Mouse (Mus musculus): ENCODE measurements around the gene Haspin. TPM values are rescaled to one million over a fixed set of nuclear protein-coding genes. Genes with fewer than 3 reads are reported as not detected.
A peak's percentile ranks its signal among the peaks of the same experiment; 100 is the strongest.

Haspin gene
- polyA plus RNA-seq, 1 experiment from 2014 or later: 12.5 TPM

- 27% methylated on average over 5 of the region's 5 CpGs for WGBS
- H3K4me3 ChIP-seq (replicated peaks; ENCODE audit: low read length): no peak overlapping the region
- peaks cover 30% of the 10 kb centered on the region for H3K4me1 ChIP-seq (ENCODE audit: control insufficient read depth, insufficient read depth, low read length)
- peak overlapping the region; percentile 56 for H3K27ac ChIP-seq (ENCODE audit: low read length)
- peaks cover 8% of the 10 kb centered on the region; the same call in 1 of the 2 replicates for H3K36me3 ChIP-seq (ENCODE audit: control insufficient read depth, insufficient read depth, low read length)
- H3K4me2 ChIP-seq (ENCODE audit: low read depth, low read length): no peak overlapping the region
- no peaks in the 10 kb centered on the region for H3K27me3 ChIP-seq (ENCODE audit: control insufficient read depth, insufficient read depth, low read length)
- H3K9me3 ChIP-seq (replicated peaks; ENCODE audit: control insufficient read depth, low read length): no peaks in the 10 kb centered on the region
- H3K9ac ChIP-seq (ENCODE audit: low read length): peak overlapping the region; percentile 46
- no peak for ATAC-seq (ENCODE audit: insufficient read depth, low FRiP score)
Observed at GRCm38 (mm10) chr11:73172186-73172585, 34.1 kb upstream of the Haspin start.

GRCm38 (mm10) chr11:73169231-73169630 is 31.1 kb upstream of the Haspin start:
- no peaks in the 10 kb centered on the region for H3K9me3 ChIP-seq (replicated peaks; ENCODE audit: control insufficient read depth, low read length)
- H3K9ac ChIP-seq (ENCODE audit: low read length): no peak overlapping the region
- H3K4me1 ChIP-seq (ENCODE audit: control insufficient read depth, insufficient read depth, low read length): peaks cover 19% of the 10 kb centered on the region
- H3K27me3 ChIP-seq (ENCODE audit: control insufficient read depth, insufficient read depth, low read length): no peaks in the 10 kb centered on the region
- WGBS: 41% methylated on average over 4 of the region's 4 CpGs
- H3K27ac ChIP-seq (ENCODE audit: low read length): no peak overlapping the region
- ATAC-seq (ENCODE audit: insufficient read depth, low FRiP score): 0 out of 2 replicates have a peak, but pooled peaks have one; percentile 15
- H3K36me3 ChIP-seq (ENCODE audit: control insufficient read depth, insufficient read depth, low read length): peaks cover 5% of the 10 kb centered on the region; the same call in 1 of the 2 replicates
- no peak overlapping the region for H3K4me2 ChIP-seq (ENCODE audit: low read depth, low read length)
- H3K4me3 ChIP-seq (replicated peaks; ENCODE audit: low read length): no peak overlapping the region

GRCm38 (mm10) chr11:73168576-73168975 is 30.5 kb upstream of the Haspin start:
- H3K9ac ChIP-seq (ENCODE audit: low read length): no peak overlapping the region

GRCm38 (mm10) chr11:73168071-73168470 is 30.0 kb upstream of the Haspin start:
- ATAC-seq (ENCODE audit: insufficient read depth, low FRiP score): no peak
- peaks cover 19% of the 10 kb centered on the region for H3K4me1 ChIP-seq (ENCODE audit: control insufficient read depth, insufficient read depth, low read length)
- no peaks in the 10 kb centered on the region for H3K36me3 ChIP-seq (ENCODE audit: control insufficient read depth, insufficient read depth, low read length)
- H3K4me2 ChIP-seq (ENCODE audit: low read depth, low read length): no peak overlapping the region
- no peak overlapping the region for H3K4me3 ChIP-seq (replicated peaks; ENCODE audit: low read length)
- H3K27me3 ChIP-seq (ENCODE audit: control insufficient read depth, insufficient read depth, low read length): no peaks in the 10 kb centered on the region
- WGBS: 80% methylated on average over 8 of the region's 8 CpGs
- no peak overlapping the region for H3K27ac ChIP-seq (ENCODE audit: low read length)
- no peaks in the 10 kb centered on the region for H3K9me3 ChIP-seq (replicated peaks; ENCODE audit: control insufficient read depth, low read length)
- no peak overlapping the region for H3K9ac ChIP-seq (ENCODE audit: low read length)

More at GRCm38 (mm10) chr11:73168576-73168975, 30.5 kb upstream of the Haspin start:
- Histone ChIP-seq H3K36me3 (ENCODE audit: control insufficient read depth, insufficient read depth, low read length) (no peaks in the 10 kb centered on the region), H3K27ac (ENCODE audit: low read length) (no peak overlapping the region), H3K4me3 (replicated peaks; ENCODE audit: low read length) (no peak overlapping the region), H3K4me2 (ENCODE audit: low read depth, low read length) (no peak overlapping the region), H3K4me1 (ENCODE audit: control insufficient read depth, insufficient read depth, low read length) (peaks cover 19% of the 10 kb centered on the region), H3K27me3 (ENCODE audit: control insufficient read depth, insufficient read depth, low read length) (no peaks in the 10 kb centered on the region), H3K9me3 (replicated peaks; ENCODE audit: control insufficient read depth, low read length) (no peaks in the 10 kb centered on the region)
- WGBS: 76% methylated on average over 6 of the region's 6 CpGs
- ATAC-seq (ENCODE audit: insufficient read depth, low FRiP score): no peak

GRCm38 (mm10) chr11:73162284-73162683 is 24.2 kb upstream of the Haspin start:
- 44% methylated on average over 5 of the region's 5 CpGs for WGBS
- no peak overlapping the region for H3K27ac ChIP-seq (ENCODE audit: low read length)
- peaks cover 3% of the 10 kb centered on the region; the same call in 1 of the 2 replicates for H3K4me1 ChIP-seq (ENCODE audit: control insufficient read depth, insufficient read depth, low read length)
- peaks cover 11% of the 10 kb centered on the region for H3K27me3 ChIP-seq (ENCODE audit: control insufficient read depth, insufficient read depth, low read length)
- H3K4me3 ChIP-seq (replicated peaks; ENCODE audit: low read length): no peak overlapping the region
- H3K9me3 ChIP-seq (replicated peaks; ENCODE audit: control insufficient read depth, low read length): no peaks in the 10 kb centered on the region
- H3K4me2 ChIP-seq (ENCODE audit: low read depth, low read length): no peak overlapping the region
- no peak overlapping the region for H3K9ac ChIP-seq (ENCODE audit: low read length)
- no peaks in the 10 kb centered on the region for H3K36me3 ChIP-seq (ENCODE audit: control insufficient read depth, insufficient read depth, low read length)
- no peak for ATAC-seq (ENCODE audit: insufficient read depth, low FRiP score)

- Histone ChIP-seq H3K4me1 (ENCODE audit: control insufficient read depth, insufficient read depth, low read length) (peaks cover 3% of the 10 kb centered on the region; the same call in 1 of the 2 replicates), H3K4me3 (replicated peaks; ENCODE audit: low read length) (no peak overlapping the region), H3K4me2 (ENCODE audit: low read depth, low read length) (no peak overlapping the region), H3K9ac (ENCODE audit: low read length) (no peak overlapping the region), H3K9me3 (replicated peaks; ENCODE audit: control insufficient read depth, low read length) (no peaks in the 10 kb centered on the region), H3K27ac (ENCODE audit: low read length) (no peak overlapping the region), H3K36me3 (ENCODE audit: control insufficient read depth, insufficient read depth, low read length) (no peaks in the 10 kb centered on the region), H3K27me3 (ENCODE audit: control insufficient read depth, insufficient read depth, low read length) (peaks cover 11% of the 10 kb centered on the region)
- no peak for ATAC-seq (ENCODE audit: insufficient read depth, low FRiP score)
- 80% methylated on average over 4 of the region's 4 CpGs for WGBS
Observed at GRCm38 (mm10) chr11:73161616-73162015, 23.5 kb upstream of the Haspin start.

- Histone ChIP-seq H3K27ac (ENCODE audit: low read length) (no peak overlapping the region), H3K9ac (ENCODE audit: low read length) (peak overlapping the region; percentile 69; the same call in 1 of the 2 replicates), H3K4me3 (replicated peaks; ENCODE audit: low read length) (peak overlapping the region; percentile 49), H3K9me3 (replicated peaks; ENCODE audit: control insufficient read depth, low read length) (no peaks in the 10 kb centered on the region), H3K27me3 (ENCODE audit: control insufficient read depth, insufficient read depth, low read length) (peaks cover 11% of the 10 kb centered on the region), H3K36me3 (ENCODE audit: control insufficient read depth, insufficient read depth, low read length) (no peaks in the 10 kb centered on the region), H3K4me1 (ENCODE audit: control insufficient read depth, insufficient read depth, low read length) (peaks cover 3% of the 10 kb centered on the region; the same call in 1 of the 2 replicates), H3K4me2 (ENCODE audit: low read depth, low read length) (peak overlapping the region; percentile 83)
- ATAC-seq (ENCODE audit: insufficient read depth, low FRiP score): no peak
- WGBS: 20% methylated on average over 6 of the region's 6 CpGs
Observed at GRCm38 (mm10) chr11:73160811-73161200, 22.7 kb upstream of the Haspin start.

- Histone ChIP-seq H3K4me2 (ENCODE audit: low read depth, low read length) (peak within 1 kb of the TSS; percentile 83), H3K4me3 (replicated peaks; ENCODE audit: low read length) (peak within 1 kb of the TSS; percentile 49), H3K27me3 (ENCODE audit: control insufficient read depth, insufficient read depth, low read length) (peaks cover 11% of the 10 kb centered on the region), H3K9me3 (replicated peaks; ENCODE audit: control insufficient read depth, low read length) (no peaks in the 10 kb centered on the region), H3K27ac (ENCODE audit: low read length) (no peak within 1 kb of the TSS), H3K4me1 (ENCODE audit: control insufficient read depth, insufficient read depth, low read length) (peaks cover 3% of the 10 kb centered on the region; the same call in 1 of the 2 replicates), H3K36me3 (ENCODE audit: control insufficient read depth, insufficient read depth, low read length) (no peaks in the 10 kb centered on the region), H3K9ac (ENCODE audit: low read length) (peak within 1 kb of the TSS; percentile 69)
- peak; percentile 71 for ATAC-seq (ENCODE audit: insufficient read depth, low FRiP score)
- 2% methylated on average over 43 of the region's 49 CpGs for WGBS
Observed at GRCm38 (mm10) chr11:73159957-73160810, 22.1 kb upstream of the Haspin start, which contains the start of gene P2rx5. P2rx5 (plus strand) TSS chr11:73160421.

GRCm38 (mm10) chr11:73155071-73155470 is 17.0 kb upstream of the Haspin start:
- ATAC-seq (ENCODE audit: insufficient read depth, low FRiP score): no peak
- no peak overlapping the region for H3K27ac ChIP-seq (ENCODE audit: low read length)
- peaks cover 11% of the 10 kb centered on the region for H3K27me3 ChIP-seq (ENCODE audit: control insufficient read depth, insufficient read depth, low read length)
- no peak overlapping the region for H3K9ac ChIP-seq (ENCODE audit: low read length)
- 74% methylated on average over 6 of the region's 6 CpGs for WGBS
- H3K9me3 ChIP-seq (replicated peaks; ENCODE audit: control insufficient read depth, low read length): no peaks in the 10 kb centered on the region
- no peak overlapping the region for H3K4me2 ChIP-seq (ENCODE audit: low read depth, low read length)
- no peaks in the 10 kb centered on the region for H3K4me1 ChIP-seq (ENCODE audit: control insufficient read depth, insufficient read depth, low read length)
- no peak overlapping the region for H3K4me3 ChIP-seq (replicated peaks; ENCODE audit: low read length)
- H3K36me3 ChIP-seq (ENCODE audit: control insufficient read depth, insufficient read depth, low read length): no peaks in the 10 kb centered on the region
